Mouse (Mus musculus): ENCODE measurements around the gene Lrrc25.

DNA sequence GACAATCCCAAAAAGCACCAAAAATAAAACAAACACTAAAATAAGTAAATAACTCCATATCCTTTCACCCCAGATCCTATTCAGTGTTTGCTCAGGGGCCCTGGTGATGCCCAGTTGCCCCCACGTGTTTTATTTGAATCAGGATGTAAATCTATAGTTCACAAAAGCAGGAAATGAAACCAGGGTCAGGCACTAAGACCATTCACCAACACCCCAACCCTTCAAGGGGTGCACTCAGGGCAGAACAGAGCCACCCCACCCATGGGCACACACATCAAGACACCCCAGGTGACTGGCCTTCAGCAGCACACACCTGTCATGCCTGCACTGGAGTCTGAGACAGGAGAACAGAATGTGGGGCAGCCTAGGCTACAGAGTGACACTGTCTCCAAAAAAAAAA, 38.2 kb downstream of the Lrrc25 start:
- no peak for TF ChIP-seq CTCF (IDR thresholded peaks at IDR 0.05; ENCODE audit: low read depth)
- TF ChIP-seq EP300 (IDR thresholded peaks at IDR 0.05; ENCODE audit: low read depth): no peak
